Mouse (Mus musculus) megakaryocyte, embryonic 14.5 days (primary cell): ENCODE data around the gene Zfr2.

Experiments
- FLI1 ChIP-seq: IDR thresholded peaks from 2 replicates; pipeline ENCODE4 v1.6.1; 2012; ENCODE audit warnings: low read length, inconsistent platforms, mixed read lengths
- GATA1 ChIP-seq: IDR thresholded peaks from 3 replicates; pipeline ENCODE4 v1.6.1; 2012; ENCODE audit warnings: mixed read lengths, low read length, inconsistent platforms, borderline replicate concordance

- TF ChIP-seq GATA1, result no peak
- no peak for TF ChIP-seq FLI1
These were observed 65.6 kb downstream of the Zfr2 start for GRCm38 (mm10) chr10:81298369-81299100.
